Mouse (Mus musculus): ENCODE measurements at regions not wholly inside any gene's neighbourhood (a gene's known extent, or its start where the extent isn't known, plus 50 kb on each side); places are given as distances from the start of the nearest gene placed in this dataset.

DNA sequence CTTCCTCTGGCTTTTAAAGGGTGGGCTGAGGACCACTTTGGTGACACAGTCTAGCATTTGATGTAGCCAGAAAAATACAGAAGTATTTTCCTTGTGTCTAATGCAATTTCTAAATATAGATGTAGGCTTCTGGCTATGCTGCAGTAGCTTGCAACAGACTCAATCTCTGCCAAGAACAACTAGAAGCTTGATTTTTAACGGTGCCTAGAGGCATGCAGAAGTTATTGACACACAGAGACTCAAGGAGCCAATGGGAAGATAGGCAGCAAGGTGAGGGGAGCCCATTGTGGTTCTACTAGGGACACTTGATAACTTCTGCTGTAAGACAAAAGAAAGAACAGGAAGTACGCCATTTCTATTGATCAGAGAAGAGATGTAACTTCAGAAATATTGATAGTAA, 94.1 kb upstream of the Osr1 start:
- TF ChIP-seq TCF12 (IDR thresholded peaks at IDR 0.05; ENCODE audit: low read depth, low read length) (no peak), KAT2A (IDR thresholded peaks at IDR 0.05; ENCODE audit: insufficient replicate concordance, low read length) (no peak), CTCF (conservative IDR thresholded peaks at IDR 0.05 in 1 of 2, IDR thresholded peaks at IDR 0.05 in 1 of 2; ENCODE audit: low read depth in 2 of 2, low read length in 2 of 2) (no peak), POLR2A (IDR thresholded peaks at IDR 0.05; ENCODE audit: low read depth, low read length) (no peak), HCFC1 (IDR thresholded peaks at IDR 0.05; ENCODE audit: low read depth, low read length) (no peak), ELF1 (IDR thresholded peaks at IDR 0.05; ENCODE audit: low read depth, low read length) (no peak), USF1 (IDR thresholded peaks at IDR 0.05; ENCODE audit: low read depth, low read length) (no peak), UBTF (IDR thresholded peaks at IDR 0.05; ENCODE audit: low read depth, low read length) (no peak), ZC3H11A (IDR thresholded peaks at IDR 0.05; ENCODE audit: low read depth, low read length) (no peak), CHD2 (IDR thresholded peaks at IDR 0.05; ENCODE audit: low read length) (no peak), SMC3 (IDR thresholded peaks at IDR 0.05; ENCODE audit: low read depth, low read length) (no peak), ZMIZ1 (IDR thresholded peaks at IDR 0.05; ENCODE audit: low read depth, low read length) (no peak), ETS1 (conservative IDR thresholded peaks at IDR 0.05; ENCODE audit: low read depth, low read length) (no peak)
